8 mouse cellular contexts compared by ENCODE assay signal in genomic region chr1:132155737-132156136, GRCm38 (mm10). TPM values are rescaled to one million over a fixed set of nuclear protein-coding genes. Genes with fewer than 3 reads are reported as not detected.
DNase-seq lines count a peak whose midpoint lies in the region; ATAC-seq lines count a peak whose summit lies in the region.

No protein-coding gene starts in this region.

- peaks cover 17% of the 10 kb centered on the region for H3K4me1 ChIP-seq in limb, embryonic 12.5 days (replicated peaks)

- DNase-seq in 3T3-L1 (ENCODE audit: low read depth, low spot score) (peak; percentile 95), NIH3T3 (ENCODE audit: low read depth) (peak; percentile 96)
- peak; percentile 79 for DNase-seq in cerebellum, adult 9-11 months
- peak; percentile 45 to 69 for DNase-seq in gastrocnemius, adult 8-10 months (ENCODE audit: low spot score in 2 of 2)
- peak; percentile 82 to 88 for DNase-seq in kidney, adult 8-10 months
- DNase-seq in natural killer cell, adult 2 months (ENCODE audit: low spot score in 2 of 2): peak; percentile 76 to 82
- peak; percentile 89 for DNase-seq in testis, postnatal 10 days (ENCODE audit: low spot score)

- 10% methylated on average over 6 of the region's 6 CpGs for WGBS in limb, embryonic 12.5 days

- H3K27me3 ChIP-seq in limb, embryonic 12.5 days: peaks cover 37% of the 10 kb centered on the region

- no peak for ATAC-seq in limb, embryonic 12.5 days (ENCODE audit: insufficient number of reproducible peaks, insufficient read depth, low FRiP score, low TSS enrichment, low read depth)

- H3K36me3 ChIP-seq in limb, embryonic 12.5 days: no peaks in the 10 kb centered on the region

- H3K4me3 ChIP-seq in limb, embryonic 12.5 days (replicated peaks): no peak overlapping the region

- H3K9ac ChIP-seq in limb, embryonic 12.5 days (replicated peaks): no peak overlapping the region

- H3K27ac ChIP-seq in limb, embryonic 12.5 days: no peak overlapping the region

- no peaks in the 10 kb centered on the region for H3K9me3 ChIP-seq in limb, embryonic 12.5 days

- H3K4me2 ChIP-seq in limb, embryonic 12.5 days: peak overlapping the region; percentile 22; the same call in 1 of the 2 replicates

RNA-seq across cellular contexts. Expression of gene Cdk18, which starts 16.3 kb away (rescaled TPM):
- 1 to 10 TPM; 4.2 to 6.7 (median 4.2) TPM for total RNA-seq in gastrocnemius, adult 8-10 months (2022)
- 3.6 TPM in 2 replicates for polyA plus RNA-seq in limb, embryonic 12.5 days (2016; fragmentation: Nextera tagmentation; extraction: Ambion mirVana)

RNA-seq across cellular contexts. Expression of gene Lemd1, which starts 35.5 kb away (rescaled TPM):
- under 1 TPM in 1 of 4 experiments, not detected in 3; 0.19 TPM for total RNA-seq in gastrocnemius, adult 8-10 months (2022)
- polyA plus RNA-seq in limb, embryonic 12.5 days (2016; fragmentation: Nextera tagmentation; extraction: Ambion mirVana): 0.83 and 1.2 TPM in 2 replicates

RNA-seq across cellular contexts. Expression of gene AC124108.1, which starts 35.5 kb away (rescaled TPM):
- total RNA-seq in gastrocnemius, adult 8-10 months (2022): not detected
- polyA plus RNA-seq in limb, embryonic 12.5 days (2016; fragmentation: Nextera tagmentation; extraction: Ambion mirVana): 0.20 and 0.45 TPM in 2 replicates
